Mouse (Mus musculus) MEL (cell line): ENCODE data around the gene Sebox. TPM values are rescaled to one million over a fixed set of nuclear protein-coding genes. Genes with fewer than 3 reads are reported as not detected.

Experiments
- DNase-seq: peaks from one replicate; pipeline ENCODE4 v3.0.0; 2011; ENCODE audit warnings: low read depth, low spot score
- H3K27ac ChIP-seq: 2 replicates; pipeline ENCODE4 v1.5.1; 2012; ENCODE audit warnings: low read depth, mild to moderate bottlenecking, control low read depth, low read length, moderate library complexity; ENCODE audit not compliant: control insufficient read depth
- H3K27me3 ChIP-seq, 2 experiments: fragments of 150-350 bp in 1 of 2; sonication (generic) in 1 of 2; 2 replicates each; pipeline ENCODE4 v1.6.1; 2012; ENCODE audit warnings: low read length in 2 of 2, mild to moderate bottlenecking in 2 of 2, improper control_type of control experiment in 1 of 2, moderate library complexity in 1 of 2; ENCODE audit not compliant: insufficient read depth in 2 of 2, control insufficient read depth in 1 of 2
- H3K36me3 ChIP-seq, 2 experiments: 2 replicates each; pipeline ENCODE4 v1.6.1; 2012 to 2014; ENCODE audit warnings: low read length in 2 of 2, improper control_type of control experiment in 1 of 2, inconsistent platforms in 1 of 2, mild to moderate bottlenecking in 1 of 2; ENCODE audit not compliant: insufficient read depth in 2 of 2, control insufficient read depth in 1 of 2
- H3K4me1 ChIP-seq, 2 experiments: fragments of 150-350 bp in 1 of 2; sonication (generic) in 1 of 2; 2 replicates each; pipeline ENCODE4 v1.6.1; 2012; ENCODE audit warnings: low read length in 2 of 2, improper control_type of control experiment in 1 of 2, mild to moderate bottlenecking in 1 of 2; ENCODE audit not compliant: insufficient read depth in 2 of 2, control insufficient read depth in 1 of 2
- H3K4me3 ChIP-seq, 2 experiments: fragments of 150-350 bp in 1 of 2; sonication (generic) in 1 of 2; 2 replicates each; pipeline ENCODE4 v1.5.1; 2012; ENCODE audit warnings: low read depth in 2 of 2, low read length in 2 of 2, mild to moderate bottlenecking in 2 of 2, moderate library complexity in 2 of 2, control low read depth in 1 of 2, improper control_type of control experiment in 1 of 2; ENCODE audit not compliant: control insufficient read depth in 1 of 2, insufficient read depth in 1 of 2
- H3K79me2 ChIP-seq: 2 replicates; pipeline ENCODE4 v1.6.1; 2012; ENCODE audit warnings: mild to moderate bottlenecking, low read length, moderate library complexity; ENCODE audit not compliant: control insufficient read depth, poor library complexity, insufficient read depth
- H3K9ac ChIP-seq: 2 replicates; pipeline ENCODE4 v1.6.1; 2012; ENCODE audit warnings: low read depth, mild to moderate bottlenecking, control low read depth, low read length, moderate library complexity; ENCODE audit not compliant: control insufficient read depth, poor library complexity, severe bottlenecking
- H3K9me3 ChIP-seq: fragments of 150-350 bp; sonication (generic); replicated peaks from 2 replicates; pipeline ENCODE4 v1.6.1; 2012; ENCODE audit warnings: mild to moderate bottlenecking, low read length, improper control_type of control experiment, moderate library complexity; ENCODE audit not compliant: insufficient read depth
- BHLHE40 ChIP-seq: IDR thresholded peaks from 2 replicates; pipeline ENCODE4 v1.6.1; 2012; ENCODE audit warnings: low read depth, mild to moderate bottlenecking, inconsistent platforms, low read length, improper control_type of control experiment, borderline replicate concordance
- CHD1 ChIP-seq: IDR thresholded peaks from 2 replicates; pipeline ENCODE4 v1.6.1; 2012; ENCODE audit warnings: low read depth, mild to moderate bottlenecking, inconsistent platforms, low read length, improper control_type of control experiment
- CHD2 ChIP-seq: IDR thresholded peaks from 2 replicates; pipeline ENCODE4 v1.6.1; 2011; ENCODE audit warnings: low read length, improper control_type of control experiment
- CTCF ChIP-seq, 3 experiments: IDR thresholded peaks in 2 of 3; conservative IDR thresholded peaks in 1 of 3; 2 replicates each; pipeline ENCODE4 v1.5.1; 2011 to 2012; ENCODE audit warnings: low read length in 3 of 3, low read depth in 2 of 3, mild to moderate bottlenecking in 2 of 3, improper control_type of control experiment in 1 of 3, inconsistent platforms in 1 of 3, mixed read lengths in 1 of 3, moderate library complexity in 1 of 3; ENCODE audit not compliant: control insufficient read depth in 1 of 3, insufficient read depth in 1 of 3, poor library complexity in 1 of 3, severe bottlenecking in 1 of 3
- E2F4 ChIP-seq: IDR thresholded peaks from 2 replicates; pipeline ENCODE4 v1.6.1; 2011; ENCODE audit warnings: low read depth, low read length, improper control_type of control experiment, borderline replicate concordance
- GATA1 ChIP-seq: IDR thresholded peaks from 2 replicates; pipeline ENCODE4 v1.6.1; 2011; ENCODE audit warnings: low read depth, low read length, improper control_type of control experiment
- JUND ChIP-seq: IDR thresholded peaks from 2 replicates; pipeline ENCODE4 v1.6.1; 2011; ENCODE audit warnings: low read depth, mild to moderate bottlenecking, improper control_type of control experiment, low read length
- MAFK ChIP-seq: IDR thresholded peaks from 2 replicates; pipeline ENCODE4 v1.6.1; 2011; ENCODE audit warnings: low read depth, mild to moderate bottlenecking, low read length, improper control_type of control experiment, borderline replicate concordance
- MAX ChIP-seq: IDR thresholded peaks from 2 replicates; pipeline ENCODE4 v1.6.1; 2011; ENCODE audit warnings: low read length, improper control_type of control experiment
- MAZ ChIP-seq: IDR thresholded peaks from 2 replicates; pipeline ENCODE4 v1.6.1; 2012; ENCODE audit warnings: low read depth, mild to moderate bottlenecking, inconsistent platforms, low read length, improper control_type of control experiment
- MEF2A ChIP-seq: IDR thresholded peaks from 2 replicates; pipeline ENCODE4 v1.6.1; 2014; ENCODE audit warnings: low read depth, mild to moderate bottlenecking, inconsistent platforms, low read length, improper control_type of control experiment; ENCODE audit not compliant: poor library complexity, insufficient replicate concordance, severe bottlenecking; ENCODE audit errors: extremely low read depth
- POLR2A ChIP-seq, 2 experiments: IDR thresholded peaks; 2 replicates each; pipeline ENCODE4 v1.6.1; 2011 to 2012; ENCODE audit warnings: low read length in 2 of 2, mild to moderate bottlenecking in 2 of 2, control low read depth in 1 of 2, improper control_type of control experiment in 1 of 2, low read depth in 1 of 2, moderate library complexity in 1 of 2; ENCODE audit not compliant: control insufficient read depth in 1 of 2, insufficient read depth in 1 of 2, poor library complexity in 1 of 2
- POLR2AphosphoS2 ChIP-seq: IDR thresholded peaks from 2 replicates; pipeline ENCODE4 v1.6.1; 2011; ENCODE audit warnings: low read length, improper control_type of control experiment
- SMC3 ChIP-seq: IDR thresholded peaks from 2 replicates; pipeline ENCODE4 v1.6.1; 2011; ENCODE audit warnings: low read depth, low read length, improper control_type of control experiment
- TBP ChIP-seq: IDR thresholded peaks from 2 replicates; pipeline ENCODE4 v1.8.0; 2011; ENCODE audit warnings: low read depth, low read length, improper control_type of control experiment
- TCF12 ChIP-seq: IDR thresholded peaks from 2 replicates; pipeline ENCODE4 v1.6.1; 2014; ENCODE audit warnings: low read depth, mild to moderate bottlenecking, inconsistent platforms, low read length, improper control_type of control experiment, moderate library complexity
- USF1 ChIP-seq: IDR thresholded peaks from 2 replicates; pipeline ENCODE4 v1.6.1; 2014; ENCODE audit warnings: low read depth, mild to moderate bottlenecking, inconsistent platforms, low read length, improper control_type of control experiment, moderate library complexity
- USF2 ChIP-seq, 2 experiments: IDR thresholded peaks; 2 replicates each; pipeline ENCODE4 v1.6.1; 2011 to 2012; ENCODE audit warnings: improper control_type of control experiment in 2 of 2, low read length in 2 of 2, borderline replicate concordance in 1 of 2, inconsistent platforms in 1 of 2, low read depth in 1 of 2, mild to moderate bottlenecking in 1 of 2; ENCODE audit not compliant: insufficient read depth in 1 of 2
- polyA plus RNA-seq, 2 experiments: library from polyadenylated mRNA; stranded (reverse) in 1 of 2; unstranded in 1 of 2; fragments of >175 nt in 1 of 2; fragments of >200 nt in 1 of 2; gene quantifications; 2 replicates each; pipeline versions ENCODE4 v1.2.1 to v1.2.4; 2012; ENCODE audit warnings: low replicate concordance in 2 of 2, low read depth in 1 of 2; ENCODE audit not compliant: insufficient read length in 2 of 2, insufficient read depth in 1 of 2, missing spikeins in 1 of 2
- total RNA-seq: library from RNA; depleted of rRNA; stranded (reverse); fragments of 300-350 nt; gene quantifications from 2 replicates; pipeline ENCODE4 v1.2.3, GENCODE M21; 2012

Gene Sebox
- total and polyA plus RNA-seq, 3 experiments = 0.06 to 0.15 TPM; not detected in 1

DNA sequence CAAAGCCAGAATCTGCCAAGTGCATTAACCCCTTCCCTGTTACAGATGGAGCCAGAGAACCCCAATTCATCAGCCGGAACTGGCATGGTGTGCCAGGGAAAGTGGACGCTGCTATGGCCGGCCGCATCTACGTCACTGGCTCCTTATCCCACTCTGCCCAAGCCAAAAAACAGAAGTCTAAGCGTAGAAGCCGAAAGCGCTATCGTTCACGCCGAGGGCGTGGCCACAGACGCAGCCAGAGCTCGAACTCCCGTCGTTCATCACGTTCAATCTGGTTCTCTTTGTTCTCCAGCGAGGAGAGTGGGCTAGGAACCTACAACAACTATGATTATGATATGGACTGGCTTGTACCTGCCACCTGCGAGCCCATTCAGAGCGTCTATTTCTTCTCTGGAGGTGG, 1.7 kb upstream of the Sebox start:
- no peaks in the 10 kb centered on the region; a peak in 1 of 4 replicates for H3K27me3 ChIP-seq
- H3K4me3 ChIP-seq = no peak overlapping the region
- no peaks in the 10 kb centered on the region for H3K79me2 ChIP-seq
- H3K27ac ChIP-seq = no peak overlapping the region
- H3K36me3 ChIP-seq = peaks cover 3 to 7% of the 10 kb centered on the region in 2 experiments; a peak in 3 of 4 replicates
- DNase-seq = peak; percentile 84
- H3K4me1 ChIP-seq = peaks cover 0 to 26% of the 10 kb centered on the region in 2 experiments; a peak in 3 of 4 replicates
- H3K9ac ChIP-seq = no peak overlapping the region
- no peak for TF ChIP-seq E2F4
- TF ChIP-seq GATA1 = peak; percentile 2; the same call in 1 of the 2 replicates
- TF ChIP-seq, all 39 proteins: peak for 1
- H3K9me3 ChIP-seq = no peaks in the 10 kb centered on the region

- Histone ChIP-seq H3K36me3 (peaks cover 3 to 14% of the 10 kb centered on the region in 2 experiments; a peak in 2 of 4 replicates), H3K4me1 (peaks cover 0 to 17% of the 10 kb centered on the region in 2 experiments; a peak in 2 of 4 replicates), H3K27me3 (no peaks in the 10 kb centered on the region), H3K27ac (no peak overlapping the region), H3K79me2 (no peaks in the 10 kb centered on the region), H3K9me3 (no peaks in the 10 kb centered on the region), H3K9ac (no peak overlapping the region), H3K4me3 (no peak overlapping the region)
- DNase-seq = no peak
- TF ChIP-seq USF1 (no peak), MEF2A (no peak), MAX (no peak), CTCF (IDR thresholded peaks at IDR 0.05 in 2 of 3, conservative IDR thresholded peaks at IDR 0.05 in 1 of 3; ENCODE audit: control insufficient read depth in 1 of 3, insufficient read depth in 1 of 3, low read depth in 2 of 3, low read length in 3 of 3, poor library complexity in 1 of 3, severe bottlenecking in 1 of 3) (no peak), CHD1 (no peak), CHD2 (no peak), TBP (no peak), MAZ (no peak), MAFK (no peak), E2F4 (no peak), BHLHE40 (no peak), JUND (no peak), TCF12 (no peak), USF2 (IDR thresholded peaks at IDR 0.05; ENCODE audit: borderline replicate concordance in 1 of 2, insufficient read depth in 1 of 2, low read depth in 1 of 2, low read length in 2 of 2) (no peak), SMC3 (no peak), POLR2AphosphoS2 (no peak), POLR2A (IDR thresholded peaks at IDR 0.05; ENCODE audit: control insufficient read depth in 1 of 2, insufficient read depth in 1 of 2, low read depth in 1 of 2, low read length in 2 of 2, poor library complexity in 1 of 2) (no peak)
- TF ChIP-seq, all 39 proteins: peak for 0
Measured at GRCm38 (mm10) chr11:78505430-78505829, 2.2 kb downstream of the Sebox start.
